Mouse (Mus musculus) lung, embryonic 15.5 days (tissue): Measurements from ENCODE around the gene Ppfia4. TPM values are rescaled to one million over a fixed set of nuclear protein-coding genes. Genes with fewer than 3 reads are reported as not detected.

Experiments used
- ATAC-seq: fragments of 200-750 bp; cut with Nextera tagmentation; 2 replicates; pipeline ENCODE4 v1.8.0; 2017; ENCODE audit warnings: moderate number of reproducible peaks, borderline replicate concordance; ENCODE audit not compliant: low FRiP score, low TSS enrichment; ENCODE audit errors: extremely low read depth
- H3K27ac ChIP-seq: fragments of 300-500 bp; sonication (generic); 2 replicates; pipeline ENCODE4 v1.5.1; 2015; ENCODE audit warnings: moderate library complexity, mild to moderate bottlenecking, inconsistent platforms
- H3K27me3 ChIP-seq: fragments of 300-500 bp; sonication (generic); 2 replicates; pipeline ENCODE4 v1.6.1; 2015; ENCODE audit warnings: inconsistent platforms
- H3K36me3 ChIP-seq: fragments of 300-500 bp; sonication (generic); 2 replicates; pipeline ENCODE4 v1.6.1; 2015; ENCODE audit warnings: inconsistent platforms
- H3K4me1 ChIP-seq: fragments of 300-500 bp; sonication (generic); 2 replicates; pipeline ENCODE4 v1.6.1; 2015; ENCODE audit warnings: inconsistent platforms
- H3K4me2 ChIP-seq: fragments of 300-500 bp; sonication (generic); 2 replicates; pipeline ENCODE4 v1.6.1; 2015; ENCODE audit warnings: inconsistent platforms, mild to moderate bottlenecking, moderate library complexity
- H3K4me3 ChIP-seq: fragments of 300-500 bp; sonication (generic); 2 replicates; pipeline ENCODE4 v1.5.1; 2015; ENCODE audit warnings: mild to moderate bottlenecking, inconsistent platforms
- H3K9ac ChIP-seq: fragments of 300-500 bp; sonication (generic); 2 replicates; pipeline ENCODE4 v1.6.1; 2015; ENCODE audit warnings: inconsistent platforms
- H3K9me3 ChIP-seq: fragments of 300-500 bp; sonication (generic); 2 replicates; pipeline ENCODE4 v1.6.1; 2016; ENCODE audit warnings: inconsistent platforms
- WGBS: fragments of 180-500 bp; shearing (Covaris S2); methylation state at CpG from one replicate; pipeline ENCODE4 v1.1.7; 2015; 5-methylcytosine and 5-hydroxymethylcytosine counted together
- polyA plus RNA-seq: library from polyadenylated mRNA; unstranded; fragments of >200 nt; fragmentation: Nextera tagmentation; extraction: Ambion mirVana; gene quantifications from 2 replicates; pipeline ENCODE4 v1.2.1, GENCODE M21; 2015

Ppfia4 gene
- polyA plus RNA-seq, 1 experiment from 2014 or later, result 3.0 TPM

DNA sequence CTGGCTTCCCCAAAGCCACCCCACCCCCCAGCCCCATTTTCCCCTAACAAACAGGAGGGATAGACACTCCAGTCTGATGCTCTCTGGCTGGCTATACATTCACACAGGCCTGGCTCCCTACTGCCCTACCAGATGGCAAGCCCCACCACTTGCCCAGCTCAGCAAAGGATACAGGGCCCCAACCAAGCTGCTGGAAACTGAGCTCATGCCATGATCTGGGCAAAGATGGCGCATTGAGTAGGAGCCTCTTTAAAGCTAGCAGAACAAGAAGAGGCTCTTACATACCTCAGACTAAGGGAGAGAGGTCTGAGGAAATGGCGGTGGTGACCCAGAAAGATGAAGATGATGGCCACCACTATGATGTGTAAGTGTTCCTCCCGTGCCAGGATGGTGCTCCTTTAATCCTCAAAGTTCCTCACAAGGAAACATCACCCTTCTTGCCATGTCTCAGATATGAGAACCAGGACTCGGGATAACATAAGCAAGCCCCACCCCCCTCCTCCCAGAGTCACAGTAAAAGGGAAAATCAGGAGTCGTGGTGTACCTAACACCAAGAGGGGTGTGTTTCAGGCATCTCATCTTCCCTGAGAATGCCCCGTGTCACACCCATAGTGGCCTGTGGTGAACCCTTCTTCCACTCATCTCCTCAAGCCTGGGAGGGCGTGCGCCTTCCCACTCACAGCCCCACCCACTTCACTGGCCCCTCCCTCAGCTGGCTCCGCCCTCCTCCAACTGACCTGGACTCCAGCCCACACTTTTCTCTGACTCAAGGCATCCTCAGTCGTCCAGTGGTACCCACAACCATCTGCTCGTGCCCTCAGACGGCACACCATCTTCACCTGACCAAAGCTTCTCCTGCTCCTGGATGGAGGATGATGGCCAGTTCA lies 3.4 kb upstream of the Ppfia4 start:
- Histone ChIP-seq H3K36me3 (no peaks in the 10 kb centered on the region), H3K9ac (no peak overlapping the region), H3K9me3 (no peaks in the 10 kb centered on the region), H3K27me3 (no peaks in the 10 kb centered on the region), H3K4me3 (no peak overlapping the region), H3K4me1 (peaks cover 11% of the 10 kb centered on the region), H3K4me2 (no peak overlapping the region), H3K27ac (no peak overlapping the region)
- 78% methylated on average over 12 of the region's 12 CpGs for WGBS
- ATAC-seq, result no peak

DNA sequence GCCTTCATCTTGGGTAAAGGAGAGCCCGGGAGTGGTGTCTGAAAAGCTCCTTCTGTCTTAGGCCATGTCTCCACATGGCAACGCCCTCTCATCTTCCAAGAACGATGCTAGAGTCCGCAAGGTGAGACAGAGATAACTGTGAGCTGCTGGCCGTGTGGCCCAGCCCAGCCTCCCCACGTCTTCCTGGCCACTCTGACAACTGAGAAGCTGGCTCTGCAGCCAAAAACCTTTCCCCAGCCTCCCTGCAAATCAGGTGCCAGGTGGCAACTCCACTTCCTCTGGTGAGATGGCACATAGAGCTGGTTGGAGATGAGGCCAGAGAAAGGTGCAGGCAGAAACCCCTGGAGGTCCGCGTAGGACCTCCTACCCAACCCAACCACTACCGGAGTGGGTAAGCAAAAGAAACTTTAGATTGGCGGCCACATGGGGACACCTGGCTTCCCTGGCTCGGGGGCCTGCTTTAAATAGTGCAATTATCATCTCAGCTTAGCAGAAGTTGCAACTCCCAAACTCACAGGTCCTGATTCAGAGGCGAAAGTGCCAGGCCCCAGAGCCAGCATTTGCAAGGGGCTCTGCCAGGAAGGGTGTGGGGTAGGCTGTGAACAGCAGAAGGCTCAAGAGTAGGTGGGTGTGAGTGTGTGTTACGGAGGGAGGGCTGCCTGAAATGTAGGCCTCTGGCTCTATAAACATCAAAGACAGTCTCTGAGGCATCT lies 2.6 kb upstream of the Ppfia4 start:
- H3K4me3 ChIP-seq, result no peak overlapping the region
- no peaks in the 10 kb centered on the region for H3K27me3 ChIP-seq
- H3K36me3 ChIP-seq, result no peaks in the 10 kb centered on the region
- no peaks in the 10 kb centered on the region for H3K9me3 ChIP-seq
- peaks cover 11% of the 10 kb centered on the region for H3K4me1 ChIP-seq
- 67% methylated on average over 13 of the region's 13 CpGs for WGBS
- no peak overlapping the region for H3K9ac ChIP-seq
- H3K4me2 ChIP-seq, result no peak overlapping the region
- no peak for ATAC-seq
- H3K27ac ChIP-seq, result no peak overlapping the region

DNA sequence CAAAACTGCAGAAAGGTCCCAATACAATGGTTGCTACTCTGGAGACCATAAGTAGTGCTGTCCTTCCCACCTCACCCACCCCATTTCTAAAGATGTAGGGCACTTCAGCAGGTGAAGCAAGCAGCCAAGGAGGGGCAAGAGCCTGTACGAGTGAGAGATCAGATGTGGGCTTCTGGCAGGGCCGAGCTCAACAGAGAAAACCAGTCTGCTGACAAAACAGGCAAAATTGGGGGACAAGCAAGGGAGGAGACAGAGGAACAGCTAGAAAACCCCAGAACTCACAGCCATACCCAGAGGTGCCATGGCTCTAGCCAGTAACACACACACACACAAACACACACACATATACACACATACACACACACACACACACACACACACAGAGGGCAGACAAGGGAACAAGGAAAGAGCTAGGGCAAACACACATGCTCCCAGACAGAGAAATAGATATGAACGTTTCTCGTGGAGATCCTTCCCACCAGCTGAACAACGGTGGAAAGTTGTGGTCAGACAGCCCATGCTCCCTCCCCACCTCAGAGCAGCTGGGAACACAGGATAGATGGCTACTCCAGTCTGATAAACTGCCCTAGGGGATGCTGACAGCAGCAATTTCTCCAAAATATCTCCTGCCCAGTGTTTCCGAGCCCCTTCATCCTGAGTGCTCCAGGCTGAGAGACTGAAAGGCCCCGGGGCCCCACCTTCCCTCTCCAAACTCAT lies 1.5 kb upstream of the Ppfia4 start:
- Histone ChIP-seq H3K4me1 (peaks cover 11% of the 10 kb centered on the region), H3K27me3 (no peaks in the 10 kb centered on the region), H3K9me3 (no peaks in the 10 kb centered on the region), H3K4me3 (no peak overlapping the region), H3K9ac (no peak overlapping the region), H3K4me2 (no peak overlapping the region), H3K36me3 (no peaks in the 10 kb centered on the region), H3K27ac (no peak overlapping the region)
- 47% methylated on average over 7 of the region's 7 CpGs for WGBS
- ATAC-seq, result no peak

DNA sequence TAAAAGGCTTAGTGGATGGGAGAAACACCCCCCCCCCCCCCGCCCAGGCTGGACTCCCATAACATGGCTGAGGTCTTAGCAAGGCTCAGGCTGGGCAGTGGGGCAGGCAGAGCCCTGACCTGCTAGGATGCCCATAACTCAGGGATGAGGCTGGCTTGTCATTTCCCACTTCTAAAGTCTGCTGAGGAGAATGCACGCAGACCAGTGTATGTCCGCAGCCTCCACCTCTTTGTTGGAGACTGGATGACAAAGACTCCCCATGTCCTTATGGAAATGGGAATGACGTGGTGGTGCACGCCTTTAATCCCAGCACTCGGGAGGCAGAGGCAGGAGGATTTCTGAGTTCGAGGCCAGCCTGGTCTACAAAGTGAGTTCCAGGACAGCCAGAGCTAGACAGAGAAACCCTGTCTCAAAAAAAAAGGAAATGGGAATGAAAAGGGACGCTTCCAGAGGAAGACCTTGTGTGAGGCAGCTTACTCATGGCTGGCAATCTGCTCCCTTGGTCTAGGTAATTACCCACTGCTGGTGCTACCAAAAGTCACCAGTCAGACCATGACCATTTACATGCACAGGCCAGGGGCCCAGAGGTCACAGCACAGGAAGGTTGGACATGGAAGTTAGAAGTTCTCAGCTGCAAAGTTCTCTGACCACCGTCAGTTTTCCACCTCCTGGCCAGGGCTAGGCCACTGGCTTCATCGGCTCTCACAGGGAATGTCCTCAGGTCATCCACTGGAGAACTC lies 813 bp upstream of the Ppfia4 start:
- WGBS, result 79% methylated on average over 10 of the region's 10 CpGs

DNA sequence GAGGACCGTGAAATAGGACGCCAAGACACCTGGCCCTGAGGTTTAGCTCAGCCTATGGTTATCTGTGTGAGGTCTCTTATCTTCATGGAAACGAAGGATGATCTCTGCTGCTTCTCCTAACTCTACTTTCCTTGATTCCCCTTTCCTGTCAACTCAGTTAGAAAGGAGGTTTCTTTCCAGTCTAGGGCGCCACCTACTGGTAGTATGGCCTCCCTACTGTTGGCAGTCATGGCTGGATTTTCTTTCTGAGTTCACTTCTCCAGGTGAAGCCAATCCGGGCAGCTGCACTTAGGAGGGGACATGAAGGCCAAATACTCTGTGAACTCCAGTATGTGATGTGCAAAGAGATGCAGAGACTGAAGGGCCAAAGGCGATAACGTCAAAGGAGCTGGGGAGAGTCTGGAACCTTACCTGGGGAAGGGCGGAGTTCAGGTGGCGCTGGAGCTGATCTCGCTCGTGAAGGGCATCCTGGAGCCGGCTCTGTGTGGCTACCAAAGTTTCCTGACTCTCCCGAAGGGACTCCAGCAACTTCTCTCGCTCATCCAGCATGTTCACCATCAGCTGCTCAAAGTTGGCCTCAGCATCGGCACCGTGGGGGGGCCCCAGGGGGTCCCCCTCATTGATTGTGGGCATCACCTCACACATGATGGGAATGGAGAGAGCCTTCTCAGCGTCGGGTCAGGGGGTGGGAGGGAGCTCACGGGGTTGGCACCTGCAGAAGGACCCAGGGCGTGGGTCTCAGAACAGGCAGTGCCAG lies 671 bp downstream of the Ppfia4 start:
- Histone ChIP-seq H3K9me3 (no peaks in the 10 kb centered on the region), H3K27me3 (no peaks in the 10 kb centered on the region), H3K36me3 (no peaks in the 10 kb centered on the region), H3K4me3 (no peak overlapping the region), H3K27ac (peak overlapping the region; percentile 30; the same call in 1 of the 2 replicates), H3K4me1 (peaks cover 11% of the 10 kb centered on the region), H3K4me2 (peak overlapping the region; percentile 42), H3K9ac (no peak overlapping the region; the same call in 1 of the 2 replicates)
- WGBS, result 45% methylated on average over 20 of the region's 20 CpGs
- ATAC-seq, result no peak; the same call in 1 of the 2 replicates

More for the DNA sequence above, 813 bp upstream of the Ppfia4 start:
- no peak overlapping the region for H3K4me2 ChIP-seq
- H3K27ac ChIP-seq, result no peak overlapping the region
- no peaks in the 10 kb centered on the region for H3K27me3 ChIP-seq
- no peaks in the 10 kb centered on the region for H3K9me3 ChIP-seq
- no peak overlapping the region for H3K4me3 ChIP-seq
- H3K9ac ChIP-seq, result no peak overlapping the region
- no peak for ATAC-seq
- peaks cover 11% of the 10 kb centered on the region for H3K4me1 ChIP-seq
- H3K36me3 ChIP-seq, result no peaks in the 10 kb centered on the region

DNA sequence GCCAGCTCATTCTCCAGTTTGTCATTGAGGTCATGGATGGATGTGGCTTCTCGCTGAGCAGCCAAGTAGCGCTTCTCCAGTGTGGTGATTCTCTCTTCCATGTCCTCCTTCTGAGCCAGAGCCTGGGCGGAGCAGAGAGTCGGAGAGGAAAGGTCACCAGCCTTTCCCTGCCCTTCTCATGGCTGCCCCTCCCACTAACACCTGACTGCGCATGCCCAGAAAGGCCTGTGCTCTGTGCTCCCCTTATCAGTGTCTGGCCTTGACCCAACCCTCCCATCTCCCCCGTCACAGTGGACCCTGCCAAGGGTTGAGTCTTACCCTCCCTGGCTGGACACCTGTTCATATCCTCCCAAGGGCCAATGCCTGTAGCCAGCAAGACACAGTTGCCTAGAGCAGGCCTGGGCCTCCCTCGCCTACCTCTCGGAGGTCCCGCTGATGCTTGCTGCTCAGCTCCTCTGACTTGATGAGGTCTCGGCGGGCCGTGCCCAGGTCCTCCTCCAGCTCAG lies 5.8 kb downstream of the Ppfia4 start:
- H3K27me3 ChIP-seq, result no peaks in the 10 kb centered on the region
- no peak overlapping the region for H3K4me2 ChIP-seq
- H3K27ac ChIP-seq, result no peak overlapping the region
- no peak overlapping the region for H3K9ac ChIP-seq
- no peak for ATAC-seq
- no peaks in the 10 kb centered on the region for H3K36me3 ChIP-seq
- H3K4me3 ChIP-seq, result no peak overlapping the region
- WGBS, result 87% methylated on average over 12 of the region's 12 CpGs
- no peaks in the 10 kb centered on the region for H3K9me3 ChIP-seq
- no peaks in the 10 kb centered on the region for H3K4me1 ChIP-seq

DNA sequence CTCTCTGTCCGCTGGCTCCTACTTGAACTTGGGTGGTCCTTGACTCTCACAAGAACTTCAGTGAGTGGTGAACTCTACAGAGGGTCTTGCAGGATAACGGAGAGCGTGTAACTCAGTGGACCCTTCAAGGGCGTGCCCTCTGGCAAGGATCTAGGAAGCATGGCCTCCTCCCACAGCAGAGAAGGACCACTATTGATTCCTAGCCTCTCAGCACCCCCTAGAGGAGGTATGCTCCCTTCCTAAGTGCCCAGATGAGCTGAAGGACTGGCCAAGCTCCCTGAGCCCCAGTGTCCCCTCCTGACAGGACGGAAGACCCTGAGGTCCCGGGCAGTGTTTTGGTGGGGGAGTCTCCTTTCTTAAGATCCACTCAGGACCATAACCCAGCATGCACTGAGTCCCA lies 10.1 kb downstream of the Ppfia4 start:
- 73% methylated on average over 6 of the region's 6 CpGs for WGBS

DNA sequence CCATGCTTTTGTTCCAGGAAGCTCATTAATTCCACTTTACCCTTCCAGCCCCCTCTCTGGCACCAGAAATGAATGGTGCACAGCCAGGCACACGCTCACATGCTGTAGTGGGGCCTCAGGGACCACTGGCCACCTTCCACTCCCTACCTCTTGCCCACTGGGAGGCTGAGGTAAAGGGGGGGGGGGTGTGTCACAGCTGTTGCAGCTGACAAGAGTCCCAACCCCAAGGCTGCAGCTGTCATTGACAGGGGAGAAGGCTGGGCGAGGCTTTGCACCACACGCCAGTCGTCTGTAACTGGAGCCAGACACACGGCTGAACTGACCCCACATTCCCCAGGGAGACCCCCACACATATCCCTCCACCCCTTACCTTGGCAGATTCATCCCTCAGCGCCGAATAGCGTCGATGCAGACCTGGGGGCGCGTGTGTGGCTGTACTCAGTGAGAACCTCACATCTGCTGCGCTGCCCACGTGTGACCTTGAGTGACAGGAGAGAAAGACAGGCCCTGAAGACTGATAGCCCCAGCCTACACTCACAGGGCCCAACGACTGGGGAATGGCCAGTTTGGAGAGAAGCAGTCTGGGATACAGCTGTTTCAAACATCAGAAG lies 11.9 kb downstream of the Ppfia4 start:
- Histone ChIP-seq H3K36me3 (no peaks in the 10 kb centered on the region), H3K9ac (no peak overlapping the region), H3K4me2 (no peak overlapping the region), H3K4me1 (no peaks in the 10 kb centered on the region), H3K9me3 (no peaks in the 10 kb centered on the region), H3K4me3 (no peak overlapping the region), H3K27me3 (no peaks in the 10 kb centered on the region), H3K27ac (no peak overlapping the region)
- 53% methylated on average over 14 of the region's 14 CpGs for WGBS
- ATAC-seq, result no peak

More for the DNA sequence above, 10.1 kb downstream of the Ppfia4 start:
- no peaks in the 10 kb centered on the region for H3K9me3 ChIP-seq
- H3K36me3 ChIP-seq, result no peaks in the 10 kb centered on the region
- no peak overlapping the region for H3K4me3 ChIP-seq
- H3K9ac ChIP-seq, result no peak overlapping the region
- H3K4me2 ChIP-seq, result no peak overlapping the region
- H3K4me1 ChIP-seq, result no peaks in the 10 kb centered on the region
- H3K27ac ChIP-seq, result no peak overlapping the region
- no peak for ATAC-seq
- no peaks in the 10 kb centered on the region for H3K27me3 ChIP-seq

DNA sequence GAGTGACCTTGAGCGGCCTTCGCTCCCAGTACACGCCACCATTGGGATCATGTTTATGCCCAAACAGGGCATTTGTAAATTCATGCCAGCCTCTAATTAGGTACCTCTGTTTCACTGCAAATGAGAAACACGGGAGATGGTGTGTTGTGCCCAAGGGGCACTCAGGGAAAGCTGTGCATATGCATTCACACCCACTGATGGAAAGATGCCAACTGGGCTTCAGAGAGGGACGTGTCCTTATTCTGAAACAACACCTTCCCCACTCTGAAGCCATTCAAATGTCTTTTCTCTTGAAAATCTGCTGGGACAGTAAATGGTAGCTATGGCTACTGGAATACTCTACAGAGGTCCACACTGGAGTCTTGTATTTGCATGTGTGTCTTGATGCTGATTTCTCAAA lies 14.5 kb downstream of the Ppfia4 start:
- Histone ChIP-seq H3K4me3 (no peak overlapping the region), H3K9ac (no peak overlapping the region), H3K4me1 (no peaks in the 10 kb centered on the region), H3K27me3 (no peaks in the 10 kb centered on the region), H3K36me3 (no peaks in the 10 kb centered on the region), H3K27ac (no peak overlapping the region), H3K4me2 (no peak overlapping the region), H3K9me3 (no peaks in the 10 kb centered on the region)
- no peak for ATAC-seq
- 77% methylated on average over 5 of the region's 5 CpGs for WGBS

DNA sequence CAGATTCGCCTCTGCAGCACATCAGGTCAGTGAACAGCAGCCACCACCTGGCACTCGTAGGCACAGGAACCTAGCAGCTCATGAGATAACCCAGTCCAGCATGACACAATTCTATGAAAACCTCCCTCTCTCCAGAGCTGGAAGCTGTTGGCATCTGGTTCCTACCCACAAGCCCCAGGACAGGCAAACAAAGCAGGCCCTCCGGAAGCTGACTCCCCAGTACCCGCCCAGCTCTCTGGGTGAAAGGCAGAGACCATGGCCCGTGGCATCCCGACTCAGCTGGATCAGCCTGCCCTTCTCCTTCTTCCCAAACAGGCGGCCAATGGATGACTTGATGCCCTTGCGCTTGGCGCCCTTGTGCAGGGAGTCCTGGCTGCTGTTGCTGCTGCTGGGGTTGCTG lies 16.4 kb downstream of the Ppfia4 start:
- no peak overlapping the region for H3K27ac ChIP-seq
- H3K9ac ChIP-seq, result no peak overlapping the region
- no peak overlapping the region for H3K4me3 ChIP-seq
- WGBS, result 81% methylated on average over 9 of the region's 9 CpGs
- H3K4me2 ChIP-seq, result no peak overlapping the region
- H3K9me3 ChIP-seq, result no peaks in the 10 kb centered on the region
- H3K27me3 ChIP-seq, result no peaks in the 10 kb centered on the region
- no peak for ATAC-seq
- H3K36me3 ChIP-seq, result no peaks in the 10 kb centered on the region
- no peaks in the 10 kb centered on the region for H3K4me1 ChIP-seq
